Mouse (Mus musculus): Measurements from ENCODE around the gene Notch3. TPM values are rescaled to one million over a fixed set of nuclear protein-coding genes. Genes with fewer than 3 reads are reported as not detected.

Gene Notch3
- total and polyA plus RNA-seq, 3 experiments: 0.16 to 4.4 (median 4.2) TPM

GRCm38 (mm10) chr17:32163910-32164650, 2.6 kb downstream of the Notch3 start:
- no peak for TF ChIP-seq GATA2 (IDR thresholded peaks at IDR 0.05; ENCODE audit: borderline replicate concordance, low read depth, low read length)
- no peak for TF ChIP-seq GATA1 (IDR thresholded peaks at IDR 0.05; ENCODE audit: borderline replicate concordance, low read length)
- no peak for TF ChIP-seq CTCF (IDR thresholded peaks at IDR 0.05; ENCODE audit: low read depth, low read length)
- TF ChIP-seq TAL1 (conservative IDR thresholded peaks at IDR 0.05; ENCODE audit: low read depth, low read length): no peak
- no peak for TF ChIP-seq POLR2AphosphoS5 (IDR thresholded peaks at IDR 0.05; ENCODE audit: insufficient replicate concordance, low read depth, low read length)
- Histone ChIP-seq H3K4me3 (ENCODE audit: low read depth, low read length) (no peak overlapping the region), H3K4me1 (ENCODE audit: insufficient read depth, low read depth, low read length) (peaks cover 61% of the 10 kb centered on the region), H3K9me3 (replicated peaks) (no peaks in the 10 kb centered on the region), H3K27me3 (ENCODE audit: insufficient read depth, low read length) (peaks cover 41% of the 10 kb centered on the region), H3K36me3 (replicated peaks) (no peaks in the 10 kb centered on the region)
- DNase-seq (ENCODE audit: low spot score) (no peak), ATAC-seq (ENCODE audit: extremely low read depth, insufficient number of reproducible peaks, low FRiP score, poor library complexity, severe bottlenecking) (no peak)

- DNase-seq (ENCODE audit: low spot score): no peak
- ATAC-seq (ENCODE audit: extremely low read depth, insufficient number of reproducible peaks, low FRiP score, poor library complexity, severe bottlenecking): no peak
- peaks cover 70% of the 10 kb centered on the region for H3K4me1 ChIP-seq (ENCODE audit: insufficient read depth, low read depth, low read length)
- TF ChIP-seq GATA2 (IDR thresholded peaks at IDR 0.05; ENCODE audit: borderline replicate concordance, low read depth, low read length) (no peak), CTCF (IDR thresholded peaks at IDR 0.05; ENCODE audit: low read depth, low read length) (peak; percentile 23; the same call in 1 of the 2 replicates)
- peaks cover 56% of the 10 kb centered on the region for H3K27me3 ChIP-seq (ENCODE audit: insufficient read depth, low read length)
- H3K4me3 ChIP-seq (ENCODE audit: low read depth, low read length): no peak overlapping the region
- H3K36me3 ChIP-seq (replicated peaks): peaks cover 9% of the 10 kb centered on the region
- no peaks in the 10 kb centered on the region for H3K9me3 ChIP-seq (replicated peaks)
These were observed 4.4 kb downstream of the Notch3 start for GRCm38 (mm10) chr17:32162112-32162850.

- H3K9me3 ChIP-seq (replicated peaks): no peaks in the 10 kb centered on the region
- DNase-seq (ENCODE audit: low spot score): no peak
- peaks cover 56% of the 10 kb centered on the region for H3K4me1 ChIP-seq (ENCODE audit: insufficient read depth, low read depth, low read length)
- peaks cover 12% of the 10 kb centered on the region for H3K36me3 ChIP-seq (replicated peaks)
- H3K4me3 ChIP-seq (ENCODE audit: low read depth, low read length): no peak overlapping the region
- TF ChIP-seq GATA2 (IDR thresholded peaks at IDR 0.05; ENCODE audit: borderline replicate concordance, low read depth, low read length) (no peak), CTCF (IDR thresholded peaks at IDR 0.05; ENCODE audit: low read depth, low read length) (no peak), GATA1 (IDR thresholded peaks at IDR 0.05; ENCODE audit: borderline replicate concordance, low read length) (no peak), TAL1 (conservative IDR thresholded peaks at IDR 0.05; ENCODE audit: low read depth, low read length) (no peak), POLR2AphosphoS5 (IDR thresholded peaks at IDR 0.05; ENCODE audit: insufficient replicate concordance, low read depth, low read length) (no peak)
- ATAC-seq (ENCODE audit: extremely low read depth, insufficient number of reproducible peaks, low FRiP score, poor library complexity, severe bottlenecking): no peak
- peaks cover 56% of the 10 kb centered on the region for H3K27me3 ChIP-seq (ENCODE audit: insufficient read depth, low read length)
These were observed 5.8 kb downstream of the Notch3 start for GRCm38 (mm10) chr17:32160882-32161281.

DNA sequence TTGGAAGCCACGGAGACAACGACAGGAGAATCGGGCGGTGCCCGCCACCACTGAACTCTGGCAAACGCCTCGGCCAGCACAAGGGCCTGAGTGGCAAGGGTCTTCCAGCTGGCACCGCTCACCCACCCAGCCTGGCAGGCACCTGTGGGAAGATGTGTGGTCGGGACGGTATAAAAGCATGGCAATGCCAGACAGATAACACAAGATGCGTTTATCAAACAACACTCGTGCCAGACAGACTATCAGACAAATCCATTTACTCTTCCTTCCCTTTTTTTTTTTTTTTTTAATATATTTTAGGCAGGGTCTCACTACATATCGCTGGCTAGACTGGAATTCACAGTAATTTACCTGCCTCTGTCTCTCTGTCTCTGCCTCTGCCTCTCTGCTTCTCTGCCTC, 7.8 kb downstream of the Notch3 start:
- Histone ChIP-seq H3K9me3 (replicated peaks) (no peaks in the 10 kb centered on the region), H3K4me1 (ENCODE audit: insufficient read depth, low read depth, low read length) (peaks cover 38% of the 10 kb centered on the region), H3K36me3 (replicated peaks) (peaks cover 18% of the 10 kb centered on the region), H3K4me3 (ENCODE audit: low read depth, low read length) (peak overlapping the region; percentile 51; the same call in 1 of the 2 replicates), H3K27me3 (ENCODE audit: insufficient read depth, low read length) (peaks cover 51% of the 10 kb centered on the region)
- ATAC-seq (ENCODE audit: extremely low read depth, insufficient number of reproducible peaks, low FRiP score, poor library complexity, severe bottlenecking) (no peak), DNase-seq (ENCODE audit: low spot score) (no peak)
- no peak for TF ChIP-seq TAL1 (conservative IDR thresholded peaks at IDR 0.05; ENCODE audit: low read depth, low read length)
- no peak for TF ChIP-seq CTCF (IDR thresholded peaks at IDR 0.05; ENCODE audit: low read depth, low read length)
- no peak for TF ChIP-seq GATA1 (IDR thresholded peaks at IDR 0.05; ENCODE audit: borderline replicate concordance, low read length)
- TF ChIP-seq POLR2AphosphoS5 (IDR thresholded peaks at IDR 0.05; ENCODE audit: insufficient replicate concordance, low read depth, low read length): no peak
- no peak for TF ChIP-seq GATA2 (IDR thresholded peaks at IDR 0.05; ENCODE audit: borderline replicate concordance, low read depth, low read length)

GRCm38 (mm10) chr17:32146718-32147117, 19.9 kb downstream of the Notch3 start:
- no peak for ATAC-seq (ENCODE audit: extremely low read depth, insufficient number of reproducible peaks, low FRiP score, poor library complexity, severe bottlenecking)
- peaks cover 10% of the 10 kb centered on the region for H3K4me1 ChIP-seq (ENCODE audit: insufficient read depth, low read depth, low read length)
- DNase-seq (ENCODE audit: low spot score): no peak
- H3K27me3 ChIP-seq (ENCODE audit: insufficient read depth, low read length): peaks cover 38% of the 10 kb centered on the region
- TF ChIP-seq CTCF (IDR thresholded peaks at IDR 0.05; ENCODE audit: low read depth, low read length) (no peak), POLR2AphosphoS5 (IDR thresholded peaks at IDR 0.05; ENCODE audit: insufficient replicate concordance, low read depth, low read length) (no peak), GATA2 (IDR thresholded peaks at IDR 0.05; ENCODE audit: borderline replicate concordance, low read depth, low read length) (no peak), TAL1 (conservative IDR thresholded peaks at IDR 0.05; ENCODE audit: low read depth, low read length) (no peak), GATA1 (IDR thresholded peaks at IDR 0.05; ENCODE audit: borderline replicate concordance, low read length) (no peak)
- peaks cover 39% of the 10 kb centered on the region for H3K36me3 ChIP-seq (replicated peaks)
- H3K9me3 ChIP-seq (replicated peaks): peaks cover 11% of the 10 kb centered on the region
- no peak overlapping the region for H3K4me3 ChIP-seq (ENCODE audit: low read depth, low read length)

All from G1E (cell line).